Mouse (Mus musculus): ENCODE measurements around the gene Psmd14. TPM values are rescaled to one million over a fixed set of nuclear protein-coding genes. Genes with fewer than 3 reads are reported as not detected.

The Psmd14 gene
- polyA plus RNA-seq, 1 experiment = 101 TPM

- no peak overlapping the region for H3K4me3 ChIP-seq
- H3K79me2 ChIP-seq (ENCODE audit: control insufficient read depth, insufficient read depth) = no peaks in the 10 kb centered on the region
- no peak overlapping the region for H3ac ChIP-seq (ENCODE audit: control insufficient read depth, insufficient read length)
- no peak overlapping the region for H3K4me2 ChIP-seq (ENCODE audit: low read depth)
- H3K36me3 ChIP-seq (ENCODE audit: control insufficient read depth, insufficient read depth) = no peaks in the 10 kb centered on the region
- H3K27me3 ChIP-seq (ENCODE audit: control insufficient read depth, insufficient read depth, insufficient read length) = no peaks in the 10 kb centered on the region
- no peak for TF ChIP-seq TCF12 (IDR thresholded peaks at IDR 0.05; ENCODE audit: insufficient read depth, poor library complexity, severe bottlenecking)
- no peak for TF ChIP-seq E2F4 (IDR thresholded peaks at IDR 0.05; ENCODE audit: insufficient read depth)
- no peak for TF ChIP-seq MYOG (IDR thresholded peaks at IDR 0.05; ENCODE audit: control insufficient read depth in 1 of 3, insufficient read depth in 1 of 3, insufficient read length in 2 of 3, low read depth in 2 of 3)
- no peak for TF ChIP-seq CEBPB (IDR thresholded peaks at IDR 0.05; ENCODE audit: insufficient read depth, poor library complexity, severe bottlenecking)
- no peak for TF ChIP-seq MYOD1 (IDR thresholded peaks at IDR 0.05; ENCODE audit: control insufficient read depth in 1 of 3, insufficient read length in 2 of 3, low read depth in 2 of 3)
- TF ChIP-seq USF1 (IDR thresholded peaks at IDR 0.05; ENCODE audit: low read depth) = no peak
- TF ChIP-seq MAX (IDR thresholded peaks at IDR 0.05; ENCODE audit: low read depth) = no peak
- no peak for TF ChIP-seq POLR2A (IDR thresholded peaks at IDR 0.05; ENCODE audit: insufficient read length, low read depth)
- TF ChIP-seq TCF3 (IDR thresholded peaks at IDR 0.05; ENCODE audit: insufficient read length, low read depth) = no peak
- no peak for TF ChIP-seq REST (IDR thresholded peaks at IDR 0.05; ENCODE audit: insufficient read depth, insufficient read length)
- TF ChIP-seq POLR2AphosphoS2 (IDR thresholded peaks at IDR 0.05; ENCODE audit: insufficient read length, low read depth) = no peak
- TF ChIP-seq SRF (IDR thresholded peaks at IDR 0.05; ENCODE audit: control insufficient read depth, insufficient read length, low read depth) = no peak
Observed at GRCm38 (mm10) chr2:61810751-61811150, 99.3 kb downstream of the Psmd14 start.

GRCm38 (mm10) chr2:61811163-61811506, 99.6 kb downstream of the Psmd14 start:
- TF ChIP-seq TCF12 (IDR thresholded peaks at IDR 0.05; ENCODE audit: insufficient read depth, poor library complexity, severe bottlenecking) = no peak
- no peak for TF ChIP-seq CEBPB (IDR thresholded peaks at IDR 0.05; ENCODE audit: insufficient read depth, poor library complexity, severe bottlenecking)
- no peak for TF ChIP-seq USF1 (IDR thresholded peaks at IDR 0.05; ENCODE audit: low read depth)
- TF ChIP-seq POLR2A (IDR thresholded peaks at IDR 0.05; ENCODE audit: insufficient read length, low read depth) = no peak
- Histone ChIP-seq H3ac (ENCODE audit: control insufficient read depth, insufficient read length) (no peak overlapping the region), H3K79me2 (ENCODE audit: control insufficient read depth, insufficient read depth) (no peaks in the 10 kb centered on the region), H3K4me2 (ENCODE audit: low read depth) (no peak overlapping the region), H3K4me3 (no peak overlapping the region), H3K27me3 (ENCODE audit: control insufficient read depth, insufficient read depth, insufficient read length) (no peaks in the 10 kb centered on the region), H3K36me3 (ENCODE audit: control insufficient read depth, insufficient read depth) (no peaks in the 10 kb centered on the region)

- Histone ChIP-seq H3K27me3 (ENCODE audit: control insufficient read depth, insufficient read depth, insufficient read length) (no peaks in the 10 kb centered on the region), H3K4me3 (no peak overlapping the region)
- TF ChIP-seq MAX (IDR thresholded peaks at IDR 0.05; ENCODE audit: low read depth) (no peak), TCF12 (IDR thresholded peaks at IDR 0.05; ENCODE audit: insufficient read depth, poor library complexity, severe bottlenecking) (no peak), MYOD1 (IDR thresholded peaks at IDR 0.05; ENCODE audit: control insufficient read depth in 1 of 3, insufficient read length in 2 of 3, low read depth in 2 of 3) (no peak), REST (IDR thresholded peaks at IDR 0.05; ENCODE audit: insufficient read depth, insufficient read length) (no peak), SRF (IDR thresholded peaks at IDR 0.05; ENCODE audit: control insufficient read depth, insufficient read length, low read depth) (no peak), E2F4 (IDR thresholded peaks at IDR 0.05; ENCODE audit: insufficient read depth) (no peak), USF1 (IDR thresholded peaks at IDR 0.05; ENCODE audit: low read depth) (no peak)
Observed at GRCm38 (mm10) chr2:61811507-61812421, 100.3 kb downstream of the Psmd14 start.

GRCm38 (mm10) chr2:61812536-61812935, 101.0 kb downstream of the Psmd14 start:
- Histone ChIP-seq H3K79me2 (ENCODE audit: control insufficient read depth, insufficient read depth) (no peaks in the 10 kb centered on the region), H3K27me3 (ENCODE audit: control insufficient read depth, insufficient read depth, insufficient read length) (no peaks in the 10 kb centered on the region), H3K4me2 (ENCODE audit: low read depth) (no peak overlapping the region), H3K36me3 (ENCODE audit: control insufficient read depth, insufficient read depth) (no peaks in the 10 kb centered on the region), H3K4me3 (no peak overlapping the region), H3ac (ENCODE audit: control insufficient read depth, insufficient read length) (no peak overlapping the region)
- TF ChIP-seq SRF (IDR thresholded peaks at IDR 0.05; ENCODE audit: control insufficient read depth, insufficient read length, low read depth) (no peak), REST (IDR thresholded peaks at IDR 0.05; ENCODE audit: insufficient read depth, insufficient read length) (no peak), TCF3 (IDR thresholded peaks at IDR 0.05; ENCODE audit: insufficient read length, low read depth) (no peak), E2F4 (IDR thresholded peaks at IDR 0.05; ENCODE audit: insufficient read depth) (no peak), TCF12 (IDR thresholded peaks at IDR 0.05; ENCODE audit: insufficient read depth, poor library complexity, severe bottlenecking) (no peak)

More at GRCm38 (mm10) chr2:61811507-61812421, 100.3 kb downstream of the Psmd14 start:
- no peaks in the 10 kb centered on the region for H3K79me2 ChIP-seq (ENCODE audit: control insufficient read depth, insufficient read depth)
- no peaks in the 10 kb centered on the region for H3K36me3 ChIP-seq (ENCODE audit: control insufficient read depth, insufficient read depth)
- no peak overlapping the region for H3ac ChIP-seq (ENCODE audit: control insufficient read depth, insufficient read length)
- no peak overlapping the region for H3K4me2 ChIP-seq (ENCODE audit: low read depth)

GRCm38 (mm10) chr2:61813106-61813505, 101.6 kb downstream of the Psmd14 start:
- TF ChIP-seq USF1 (IDR thresholded peaks at IDR 0.05; ENCODE audit: low read depth) = no peak
- TF ChIP-seq E2F4 (IDR thresholded peaks at IDR 0.05; ENCODE audit: insufficient read depth) = no peak
- TF ChIP-seq MYOD1 (IDR thresholded peaks at IDR 0.05; ENCODE audit: control insufficient read depth in 1 of 3, insufficient read length in 2 of 3, low read depth in 2 of 3) = no peak
- no peak for TF ChIP-seq SRF (IDR thresholded peaks at IDR 0.05; ENCODE audit: control insufficient read depth, insufficient read length, low read depth)
- no peak for TF ChIP-seq TCF3 (IDR thresholded peaks at IDR 0.05; ENCODE audit: insufficient read length, low read depth)
- TF ChIP-seq REST (IDR thresholded peaks at IDR 0.05; ENCODE audit: insufficient read depth, insufficient read length) = no peak
- TF ChIP-seq MAX (IDR thresholded peaks at IDR 0.05; ENCODE audit: low read depth) = no peak
- no peak for TF ChIP-seq TCF12 (IDR thresholded peaks at IDR 0.05; ENCODE audit: insufficient read depth, poor library complexity, severe bottlenecking)
- no peak for TF ChIP-seq CEBPB (IDR thresholded peaks at IDR 0.05; ENCODE audit: insufficient read depth, poor library complexity, severe bottlenecking)
- no peak for TF ChIP-seq POLR2AphosphoS2 (IDR thresholded peaks at IDR 0.05; ENCODE audit: insufficient read length, low read depth)
- TF ChIP-seq MYOG (IDR thresholded peaks at IDR 0.05; ENCODE audit: control insufficient read depth in 1 of 3, insufficient read depth in 1 of 3, insufficient read length in 2 of 3, low read depth in 2 of 3) = no peak
- TF ChIP-seq POLR2A (IDR thresholded peaks at IDR 0.05; ENCODE audit: insufficient read length, low read depth) = no peak
- no peak overlapping the region for H3K4me3 ChIP-seq
- H3K79me2 ChIP-seq (ENCODE audit: control insufficient read depth, insufficient read depth) = no peaks in the 10 kb centered on the region
- no peak overlapping the region for H3ac ChIP-seq (ENCODE audit: control insufficient read depth, insufficient read length)
- H3K27me3 ChIP-seq (ENCODE audit: control insufficient read depth, insufficient read depth, insufficient read length) = no peaks in the 10 kb centered on the region
- H3K36me3 ChIP-seq (ENCODE audit: control insufficient read depth, insufficient read depth) = no peaks in the 10 kb centered on the region
- no peak overlapping the region for H3K4me2 ChIP-seq (ENCODE audit: low read depth)

Measured in myocyte (in vitro differentiated cells).